Mouse (Mus musculus) hindbrain, embryonic 14.5 days (tissue): ENCODE results near the gene Prss23. TPM values are rescaled to one million over a fixed set of nuclear protein-coding genes. Genes with fewer than 3 reads are reported as not detected.

Experiments
- ATAC-seq: fragments of 200-750 bp; cut with Nextera tagmentation; 2 replicates; pipeline ENCODE4 v1.8.0; 2017; ENCODE audit warnings: moderate number of reproducible peaks, mild to moderate bottlenecking, moderate TSS enrichment, moderate library complexity; ENCODE audit not compliant: low FRiP score
- DNase-seq: peaks from one replicate; pipeline ENCODE4 v3.0.0-alpha.2; 2015; ENCODE audit warnings: low spot score
- H3K27ac ChIP-seq: fragments of 300-500 bp; sonication (generic); 2 replicates; pipeline ENCODE4 v1.5.1; 2014; ENCODE audit warnings: mild to moderate bottlenecking, moderate library complexity
- H3K27me3 ChIP-seq: fragments of 300-500 bp; sonication (generic); 2 replicates; pipeline ENCODE4 v1.6.1; 2014; ENCODE audit warnings: mild to moderate bottlenecking, low read length, mixed read lengths; ENCODE audit not compliant: control insufficient read depth, insufficient read depth
- H3K36me3 ChIP-seq: fragments of 300-500 bp; sonication (generic); replicated peaks from 2 replicates; pipeline ENCODE4 v1.6.1; 2014; ENCODE audit not compliant: control insufficient read depth, insufficient read depth
- H3K4me1 ChIP-seq: fragments of 300-500 bp; sonication (generic); replicated peaks from 2 replicates; pipeline ENCODE4 v1.6.1; 2014; ENCODE audit warnings: antibody characterized with exemption, low read length, mixed read lengths; ENCODE audit not compliant: control insufficient read depth, insufficient read depth
- H3K4me2 ChIP-seq: fragments of 300-500 bp; sonication (generic); replicated peaks from 2 replicates; pipeline ENCODE4 v1.6.1; 2014; ENCODE audit warnings: mild to moderate bottlenecking, moderate library complexity
- H3K4me3 ChIP-seq: fragments of 300-500 bp; sonication (generic); replicated peaks from 2 replicates; pipeline ENCODE4 v1.5.1; 2014; ENCODE audit warnings: mild to moderate bottlenecking, low read length
- H3K9ac ChIP-seq: fragments of 300-500 bp; sonication (generic); 2 replicates; pipeline ENCODE4 v1.6.1; 2014
- H3K9me3 ChIP-seq: fragments of 300-500 bp; sonication (generic); 2 replicates; pipeline ENCODE4 v1.6.1; 2016; ENCODE audit warnings: low read length; ENCODE audit not compliant: control insufficient read depth
- WGBS: fragments of 180-500 bp; shearing (Covaris S2); extraction: QIAGEN DNeasy Blood & Tissue Kit; methylation state at CpG from one replicate; pipeline ENCODE4 v1.1.7; 2014; 5-methylcytosine and 5-hydroxymethylcytosine counted together
- polyA plus RNA-seq: library from polyadenylated mRNA; unstranded; fragments of >200 nt; fragmentation: Nextera tagmentation; extraction: Ambion mirVana; gene quantifications from 2 replicates; pipeline ENCODE4 v1.2.1, GENCODE M21; 2014

The Prss23 gene
- polyA plus RNA-seq, result 16.0 and 19.0 TPM in 2 replicates

DNA sequence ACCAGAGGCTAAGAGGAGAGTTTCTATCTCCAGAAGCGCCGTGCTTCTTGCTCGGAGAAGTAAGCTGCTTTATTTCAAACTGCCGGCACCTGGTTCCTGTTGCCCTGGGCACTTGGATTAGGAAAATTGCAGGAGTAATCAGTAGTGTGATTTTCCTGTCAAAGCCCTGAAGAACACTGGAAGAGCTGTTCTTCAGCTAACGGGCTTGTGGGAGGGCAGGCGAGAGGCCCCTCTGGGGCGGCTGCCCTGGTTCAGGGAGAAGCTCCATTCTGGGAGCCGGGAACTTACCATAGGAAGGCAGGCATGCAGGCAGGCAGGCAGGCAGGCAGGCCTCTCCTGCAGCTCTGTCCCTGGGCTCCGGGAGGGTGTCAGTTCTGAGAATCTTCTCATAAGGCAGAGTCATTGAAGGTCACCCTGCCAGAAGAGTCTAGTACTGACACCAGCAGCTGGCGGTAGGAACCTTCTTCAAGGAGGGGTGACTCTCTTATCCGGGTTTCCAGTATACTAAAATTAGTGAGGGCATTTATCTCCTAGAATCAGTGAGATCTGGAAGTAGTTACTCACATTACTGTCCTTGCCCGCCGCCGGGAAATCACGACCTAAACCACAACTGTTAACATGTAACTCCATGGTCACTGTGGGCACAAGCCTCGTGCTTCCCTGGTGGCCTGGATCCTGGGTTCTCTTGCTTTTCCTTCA lies at the start of gene Prss23:
Prss23 (minus strand) TSS at position 457 of the 699 bp plus-strand sequence.
- ATAC-seq, result no peak

GRCm38 (mm10) chr7:89576127-89576526 lies 49.1 kb upstream of the Prss23 start:
- no peak overlapping the region for H3K9ac ChIP-seq
- H3K4me2 ChIP-seq, result no peak overlapping the region
- 0 out of 2 replicates have a peak, but pooled peaks cover 3% of the 10 kb centered on the region for H3K4me1 ChIP-seq
- 96% methylated on average over 3 of the region's 3 CpGs for WGBS
- ATAC-seq (no peak), DNase-seq (no peak)
- H3K4me3 ChIP-seq, result no peak overlapping the region
- no peaks in the 10 kb centered on the region for H3K27me3 ChIP-seq
- no peaks in the 10 kb centered on the region for H3K36me3 ChIP-seq
- no peaks in the 10 kb centered on the region for H3K9me3 ChIP-seq
- H3K27ac ChIP-seq, result no peak overlapping the region

More for the DNA sequence above, at the start of gene Prss23:
- no peak for DNase-seq
- Histone ChIP-seq H3K4me3 (no peak within 1 kb of the TSS), H3K36me3 (no peaks in the 10 kb centered on the region), H3K4me2 (no peak within 1 kb of the TSS), H3K9me3 (no peaks in the 10 kb centered on the region), H3K4me1 (no peaks in the 10 kb centered on the region), H3K27ac (no peak within 1 kb of the TSS), H3K27me3 (no peaks in the 10 kb centered on the region), H3K9ac (no peak within 1 kb of the TSS)
- 76% methylated on average over 16 of the region's 16 CpGs for WGBS

DNA sequence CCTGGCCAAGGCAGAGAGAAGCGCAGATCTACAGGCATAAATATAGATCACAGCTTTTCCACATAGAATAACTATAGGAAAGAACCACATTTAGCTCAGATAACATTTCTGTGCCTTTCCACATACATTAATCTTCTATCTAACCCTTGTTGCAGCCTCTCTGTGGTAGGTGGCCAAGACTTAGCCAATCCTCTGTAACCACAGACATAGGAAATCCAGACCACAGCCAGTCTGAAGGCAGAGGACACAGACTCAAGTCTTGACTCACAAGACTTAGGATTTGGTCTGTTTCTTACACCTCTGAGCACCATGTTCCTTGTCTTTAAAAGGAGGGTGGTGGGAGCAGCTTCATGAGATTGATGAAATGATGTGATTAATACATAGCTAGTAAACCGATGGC lies 37.6 kb upstream of the Prss23 start:
- no peaks in the 10 kb centered on the region for H3K9me3 ChIP-seq
- no peak overlapping the region for H3K27ac ChIP-seq
- 97% methylated on average over 2 of the region's 2 CpGs for WGBS
- no peak for DNase-seq
- H3K9ac ChIP-seq, result no peak overlapping the region
- H3K27me3 ChIP-seq, result no peaks in the 10 kb centered on the region
- H3K36me3 ChIP-seq, result no peaks in the 10 kb centered on the region
- no peak for ATAC-seq
- no peak overlapping the region for H3K4me2 ChIP-seq
- H3K4me1 ChIP-seq, result no peaks in the 10 kb centered on the region
- H3K4me3 ChIP-seq, result no peak overlapping the region

GRCm38 (mm10) chr7:89563501-89563900 lies 36.5 kb upstream of the Prss23 start:
- Histone ChIP-seq H3K4me2 (no peak overlapping the region), H3K36me3 (no peaks in the 10 kb centered on the region), H3K27me3 (no peaks in the 10 kb centered on the region), H3K27ac (no peak overlapping the region), H3K4me3 (no peak overlapping the region), H3K4me1 (no peaks in the 10 kb centered on the region), H3K9me3 (no peaks in the 10 kb centered on the region), H3K9ac (no peak overlapping the region)
- ATAC-seq (no peak), DNase-seq (no peak)
- 95% methylated on average over 2 of the region's 2 CpGs for WGBS

GRCm38 (mm10) chr7:89562140-89562539 lies 35.2 kb upstream of the Prss23 start:
- Histone ChIP-seq H3K27ac (no peak overlapping the region), H3K4me2 (no peak overlapping the region), H3K27me3 (no peaks in the 10 kb centered on the region), H3K4me3 (no peak overlapping the region), H3K9ac (no peak overlapping the region), H3K4me1 (no peaks in the 10 kb centered on the region), H3K36me3 (no peaks in the 10 kb centered on the region), H3K9me3 (no peaks in the 10 kb centered on the region)
- ATAC-seq (no peak), DNase-seq (no peak)
- WGBS, result 85% methylated on average over 2 of the region's 2 CpGs

DNA sequence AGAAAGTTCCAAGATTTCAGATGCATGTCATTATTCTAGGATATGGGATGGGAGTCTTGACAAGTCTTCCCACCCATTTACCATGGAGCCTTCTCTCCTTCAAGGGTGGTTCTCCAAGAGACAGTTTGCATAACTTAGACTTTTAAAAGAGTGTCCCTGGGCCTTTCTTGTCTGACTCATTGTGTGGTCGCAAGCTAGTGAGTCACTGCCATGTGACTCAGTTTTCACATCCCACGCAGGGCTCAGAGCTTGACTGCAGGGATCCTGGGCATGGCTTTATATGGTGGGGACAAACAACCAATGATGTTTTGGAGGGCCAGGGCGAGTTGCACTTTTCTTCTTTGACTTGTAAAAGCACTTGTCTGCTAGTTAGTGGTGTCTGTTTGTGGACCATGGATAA lies 34.0 kb upstream of the Prss23 start:
- Histone ChIP-seq H3K36me3 (no peaks in the 10 kb centered on the region), H3K9me3 (no peaks in the 10 kb centered on the region), H3K27me3 (no peaks in the 10 kb centered on the region), H3K27ac (no peak overlapping the region), H3K4me3 (no peak overlapping the region), H3K9ac (no peak overlapping the region), H3K4me2 (no peak overlapping the region), H3K4me1 (no peaks in the 10 kb centered on the region)
- 61% methylated on average over 3 of the region's 3 CpGs for WGBS
- DNase-seq (no peak), ATAC-seq (no peak)

DNA sequence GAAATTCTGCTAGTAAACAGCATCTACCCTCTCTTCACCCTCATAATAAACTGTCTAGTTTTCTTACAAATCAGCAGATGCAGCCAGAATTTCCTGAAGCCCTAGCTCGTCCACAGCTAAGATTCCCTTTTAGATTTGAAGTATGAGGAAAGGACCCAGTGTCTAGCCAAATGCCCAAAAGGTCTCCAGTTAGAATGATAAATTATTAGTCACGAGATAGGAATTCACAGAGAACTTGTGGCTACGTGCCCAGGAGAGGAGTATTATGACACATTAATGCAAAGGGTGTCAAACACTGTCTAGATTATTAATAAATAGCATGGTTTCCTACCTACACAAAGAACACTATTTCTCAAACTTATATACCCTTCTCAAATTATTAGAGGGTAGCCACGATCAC lies 32.6 kb upstream of the Prss23 start:
- Histone ChIP-seq H3K9ac (no peak overlapping the region), H3K4me1 (no peaks in the 10 kb centered on the region), H3K36me3 (no peaks in the 10 kb centered on the region), H3K4me3 (no peak overlapping the region), H3K9me3 (no peaks in the 10 kb centered on the region), H3K27me3 (no peaks in the 10 kb centered on the region), H3K27ac (no peak overlapping the region), H3K4me2 (no peak overlapping the region)
- ATAC-seq, result no peak
- 73% methylated on average over 4 of the region's 4 CpGs for WGBS
- DNase-seq, result no peak

- 86% methylated on average over 4 of the region's 4 CpGs for WGBS
- Histone ChIP-seq H3K4me3 (no peak overlapping the region), H3K27ac (no peak overlapping the region), H3K9me3 (no peaks in the 10 kb centered on the region), H3K4me1 (no peaks in the 10 kb centered on the region), H3K9ac (no peak overlapping the region), H3K36me3 (no peaks in the 10 kb centered on the region), H3K27me3 (no peaks in the 10 kb centered on the region), H3K4me2 (no peak overlapping the region)
- no peak for ATAC-seq
- no peak for DNase-seq
Measured at GRCm38 (mm10) chr7:89559105-89559504, 32.1 kb upstream of the Prss23 start.

GRCm38 (mm10) chr7:89558446-89559039 lies 31.6 kb upstream of the Prss23 start:
- WGBS, result 78% methylated on average over 11 of the region's 11 CpGs
- Histone ChIP-seq H3K9me3 (no peaks in the 10 kb centered on the region), H3K27me3 (no peaks in the 10 kb centered on the region), H3K4me1 (no peaks in the 10 kb centered on the region), H3K27ac (no peak overlapping the region), H3K4me2 (no peak overlapping the region), H3K4me3 (no peak overlapping the region), H3K36me3 (no peaks in the 10 kb centered on the region), H3K9ac (no peak overlapping the region)
- ATAC-seq, result no peak
- no peak for DNase-seq
